Mouse (Mus musculus) brain, embryonic 14.5 days (tissue): ENCODE data around the gene Camsap1.

Experiments used
- CTCF ChIP-seq: fragments of 200-500 bp; IDR thresholded peaks from 2 replicates; pipeline ENCODE4 v1.5.1; 2012; ENCODE audit warnings: inconsistent platforms, mild to moderate bottlenecking, moderate library complexity, borderline replicate concordance; ENCODE audit not compliant: insufficient read depth, insufficient read length; ENCODE audit errors: extremely low read depth
- POLR2A ChIP-seq: fragments of 200-500 bp; IDR thresholded peaks from 2 replicates; pipeline ENCODE4 v1.6.1; 2012; ENCODE audit warnings: mild to moderate bottlenecking, inconsistent platforms, borderline replicate concordance; ENCODE audit not compliant: poor library complexity, insufficient read depth, insufficient read length, severe bottlenecking; ENCODE audit errors: extremely low read depth

DNA sequence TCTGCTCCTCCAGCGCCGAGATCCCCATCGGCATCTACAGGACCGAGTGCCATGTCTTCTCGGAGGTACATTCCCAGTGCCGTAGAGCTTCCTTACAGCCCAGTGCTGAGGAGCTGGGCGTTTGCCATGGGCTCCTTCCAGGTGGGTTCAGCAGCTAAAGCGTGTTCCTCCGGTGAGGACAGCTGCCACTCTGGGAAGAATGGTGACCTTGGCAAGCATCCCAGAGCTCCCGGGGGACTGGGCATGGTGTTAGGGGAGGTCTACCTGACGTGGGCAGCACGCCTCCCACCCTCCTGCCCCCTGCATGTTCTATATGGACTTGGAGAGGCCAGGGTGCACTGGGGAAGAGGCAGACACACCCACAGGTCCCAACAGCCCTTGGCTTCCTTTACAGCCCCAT is 73.2 kb downstream of the Camsap1 start:
- TF ChIP-seq CTCF (no peak), POLR2A (no peak)
